Mouse (Mus musculus) neural tube, embryonic 15.5 days (tissue): ENCODE measurements around the gene Ccdc184. TPM values are rescaled to one million over a fixed set of nuclear protein-coding genes. Genes with fewer than 3 reads are reported as not detected.

ENCODE experiments used
- ATAC-seq: fragments of 200-750 bp; cut with Nextera tagmentation; 2 replicates; pipeline ENCODE4 v1.8.0; 2017; ENCODE audit warnings: mild to moderate bottlenecking, moderate TSS enrichment, moderate library complexity; ENCODE audit not compliant: low FRiP score
- H3K27ac ChIP-seq: fragments of 300-500 bp; sonication (generic); replicated peaks from 2 replicates; pipeline ENCODE4 v1.5.1; 2015; ENCODE audit warnings: mild to moderate bottlenecking, inconsistent platforms
- H3K27me3 ChIP-seq: fragments of 300-500 bp; sonication (generic); replicated peaks from 2 replicates; pipeline ENCODE4 v1.6.1; 2015; ENCODE audit warnings: inconsistent platforms
- H3K36me3 ChIP-seq: fragments of 300-500 bp; sonication (generic); 2 replicates; pipeline ENCODE4 v1.6.1; 2015; ENCODE audit warnings: inconsistent platforms
- H3K4me1 ChIP-seq: fragments of 300-500 bp; sonication (generic); 2 replicates; pipeline ENCODE4 v1.6.1; 2015; ENCODE audit warnings: inconsistent platforms
- H3K4me2 ChIP-seq: fragments of 300-500 bp; sonication (generic); 2 replicates; pipeline ENCODE4 v1.6.1; 2015; ENCODE audit warnings: inconsistent platforms, mild to moderate bottlenecking, moderate library complexity
- H3K4me3 ChIP-seq: fragments of 300-500 bp; sonication (generic); replicated peaks from 2 replicates; pipeline ENCODE4 v1.5.1; 2015; ENCODE audit warnings: mild to moderate bottlenecking, inconsistent platforms
- H3K9ac ChIP-seq: fragments of 300-500 bp; sonication (generic); replicated peaks from 2 replicates; pipeline ENCODE4 v1.6.1; 2015; ENCODE audit warnings: mild to moderate bottlenecking, inconsistent platforms
- H3K9me3 ChIP-seq: fragments of 300-500 bp; sonication (generic); replicated peaks from 2 replicates; pipeline ENCODE4 v1.6.1; 2016; ENCODE audit warnings: inconsistent platforms
- WGBS: fragments of 180-500 bp; shearing (Covaris S2); methylation state at CpG from one replicate; pipeline ENCODE4 v1.1.7; 2015; ENCODE audit warnings: mixed read lengths; 5-methylcytosine and 5-hydroxymethylcytosine counted together
- polyA plus RNA-seq: library from polyadenylated mRNA; unstranded; fragments of >200 nt; fragmentation: Nextera tagmentation; extraction: Ambion mirVana; gene quantifications from 2 replicates; pipeline ENCODE4 v1.2.1, GENCODE M21; 2015

Ccdc184 gene
- polyA plus RNA-seq, 1 experiment from 2014 or later = 116 TPM

DNA sequence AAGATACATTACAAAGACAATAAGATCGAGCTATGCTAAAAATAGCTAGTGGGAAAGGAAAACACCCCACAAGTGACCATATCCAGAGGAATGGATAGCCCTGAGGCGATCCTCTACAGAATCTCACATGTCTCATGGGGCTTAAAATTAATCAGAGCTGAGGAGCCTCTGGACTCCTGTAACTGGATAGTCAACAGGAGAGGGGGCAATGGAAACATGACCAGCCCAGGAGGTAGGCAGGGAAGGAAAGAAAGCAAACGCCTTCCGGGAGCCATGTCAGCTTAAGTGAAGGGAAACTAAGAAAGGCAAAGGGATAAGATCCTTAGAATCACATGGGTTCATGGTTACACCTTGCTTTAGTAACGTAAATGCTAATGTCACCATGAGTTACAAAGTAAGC is 26.1 kb upstream of the Ccdc184 start:
- no peak for ATAC-seq
- Histone ChIP-seq H3K36me3 (peaks cover 59% of the 10 kb centered on the region), H3K4me1 (peaks cover 11% of the 10 kb centered on the region), H3K27me3 (no peaks in the 10 kb centered on the region), H3K27ac (no peak overlapping the region), H3K9ac (no peak overlapping the region), H3K4me2 (no peak overlapping the region), H3K4me3 (no peak overlapping the region), H3K9me3 (no peaks in the 10 kb centered on the region)
- WGBS = 95% methylated on average over 5 of the region's 5 CpGs

DNA sequence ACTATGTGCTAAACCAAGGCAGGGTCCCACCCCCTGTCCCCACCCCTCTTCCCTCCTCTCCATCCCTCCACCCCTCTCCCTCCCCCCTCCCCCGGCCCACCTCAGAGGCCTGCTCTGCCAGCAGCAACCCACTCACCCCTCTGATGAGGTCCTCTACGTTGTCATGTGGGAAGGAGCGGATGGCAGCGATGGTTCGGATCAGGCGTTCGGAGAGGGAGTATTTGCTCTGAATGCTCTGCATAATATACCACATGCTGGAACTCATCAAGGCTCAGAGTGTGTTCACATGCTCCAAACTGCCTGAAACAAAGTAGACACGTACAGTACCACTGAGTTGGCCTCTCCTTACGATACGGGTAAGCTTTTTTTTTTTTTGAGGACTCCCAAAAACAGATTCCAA is 24.4 kb upstream of the Ccdc184 start:
- no peak for ATAC-seq
- H3K9me3 ChIP-seq = no peaks in the 10 kb centered on the region
- H3K27ac ChIP-seq = no peak overlapping the region
- H3K4me1 ChIP-seq = peaks cover 15% of the 10 kb centered on the region
- 87% methylated on average over 9 of the region's 10 CpGs for WGBS
- H3K4me2 ChIP-seq = no peak overlapping the region
- H3K9ac ChIP-seq = no peak overlapping the region
- H3K36me3 ChIP-seq = peaks cover 43% of the 10 kb centered on the region
- no peak overlapping the region for H3K4me3 ChIP-seq
- H3K27me3 ChIP-seq = no peaks in the 10 kb centered on the region

DNA sequence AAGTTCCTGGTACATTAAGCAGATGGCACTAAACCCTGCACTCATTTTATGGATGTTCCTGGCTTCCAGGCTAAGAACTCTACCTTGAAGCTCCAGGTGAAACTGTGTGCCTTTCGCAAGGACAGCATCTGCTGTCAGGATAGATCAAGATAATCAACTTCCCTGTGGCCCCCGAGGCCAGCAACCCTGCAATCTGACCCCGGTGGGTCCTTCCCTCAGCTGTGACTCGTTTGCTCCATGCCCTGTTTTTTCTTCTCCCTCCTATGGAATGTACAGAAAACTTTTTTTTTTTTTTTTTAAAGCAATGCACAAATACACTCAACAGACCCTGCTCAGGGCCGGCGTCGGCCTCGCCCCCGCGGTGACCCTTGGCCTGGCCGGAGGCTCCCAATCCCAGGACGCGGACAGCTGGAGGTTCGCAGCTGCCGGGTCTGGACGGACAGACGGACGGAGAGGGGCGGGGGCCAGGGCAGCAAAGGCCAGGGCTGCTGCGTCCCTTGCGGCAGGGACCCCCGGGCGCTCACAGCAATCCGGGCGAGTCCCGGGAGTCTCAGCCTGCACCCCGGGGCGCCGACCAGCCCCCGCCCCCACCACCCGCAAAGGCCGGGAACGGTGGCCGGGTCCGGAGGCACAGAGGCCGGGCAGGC is 22.0 kb upstream of the Ccdc184 start:
- H3K36me3 ChIP-seq = peaks cover 21% of the 10 kb centered on the region
- peak overlapping the region; percentile 96 for H3K9ac ChIP-seq
- no peaks in the 10 kb centered on the region for H3K9me3 ChIP-seq
- H3K27ac ChIP-seq = peak overlapping the region; percentile 77
- H3K4me3 ChIP-seq = peak overlapping the region; percentile 85
- 2% methylated on average over 32 of the region's 36 CpGs for WGBS
- ATAC-seq = peak; percentile 16
- no peaks in the 10 kb centered on the region for H3K27me3 ChIP-seq
- peaks cover 15% of the 10 kb centered on the region for H3K4me1 ChIP-seq
- peak overlapping the region; percentile 84 for H3K4me2 ChIP-seq

- peak; percentile 97 for ATAC-seq
- Histone ChIP-seq H3K4me3 (peak overlapping the region; percentile 85), H3K4me1 (peaks cover 15% of the 10 kb centered on the region), H3K4me2 (peak overlapping the region; percentile 84), H3K9ac (peak overlapping the region; percentile 96), H3K36me3 (peaks cover 14% of the 10 kb centered on the region), H3K27ac (peak overlapping the region; percentile 77), H3K9me3 (no peaks in the 10 kb centered on the region), H3K27me3 (no peaks in the 10 kb centered on the region)
- 1% methylated on average over 38 of the region's 38 CpGs for WGBS
Measured at GRCm38 (mm10) chr15:98145559-98146181, 21.3 kb upstream of the Ccdc184 start.

DNA sequence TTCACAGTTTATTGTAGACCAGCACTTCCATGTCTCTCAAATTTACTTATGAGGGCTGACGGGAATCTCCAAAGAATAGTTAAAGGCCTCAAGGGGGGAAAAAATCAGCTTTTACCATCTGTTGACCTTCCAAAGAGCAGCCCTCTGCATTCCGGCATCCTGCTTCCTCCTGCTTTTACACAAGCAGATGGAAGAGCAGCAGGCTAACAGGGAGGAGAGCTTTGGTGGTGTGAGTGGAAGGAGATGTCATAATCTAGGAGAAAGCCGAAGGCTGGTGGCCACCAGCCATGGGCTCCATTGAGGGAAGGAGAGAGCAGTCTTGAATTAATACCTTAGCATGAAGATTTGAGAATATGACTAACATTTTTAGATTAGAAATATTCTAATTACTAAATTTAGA is 18.6 kb upstream of the Ccdc184 start:
- no peaks in the 10 kb centered on the region for H3K27me3 ChIP-seq
- 89% methylated on average over 3 of the region's 3 CpGs for WGBS
- H3K4me1 ChIP-seq = peaks cover 13% of the 10 kb centered on the region
- no peak overlapping the region for H3K9ac ChIP-seq
- no peaks in the 10 kb centered on the region for H3K36me3 ChIP-seq
- H3K27ac ChIP-seq = no peak overlapping the region
- H3K4me2 ChIP-seq = no peak overlapping the region
- H3K9me3 ChIP-seq = no peaks in the 10 kb centered on the region
- no peak overlapping the region for H3K4me3 ChIP-seq
- no peak for ATAC-seq

- H3K27me3 ChIP-seq = no peaks in the 10 kb centered on the region
- H3K4me1 ChIP-seq = peaks cover 13% of the 10 kb centered on the region
- H3K9ac ChIP-seq = no peak overlapping the region
- H3K36me3 ChIP-seq = no peaks in the 10 kb centered on the region
- 85% methylated on average over 10 of the region's 10 CpGs for WGBS
- no peak overlapping the region for H3K4me2 ChIP-seq
- no peak overlapping the region for H3K4me3 ChIP-seq
- no peaks in the 10 kb centered on the region for H3K9me3 ChIP-seq
- H3K27ac ChIP-seq = no peak overlapping the region
- no peak for ATAC-seq
Measured at GRCm38 (mm10) chr15:98149166-98149602, 17.8 kb upstream of the Ccdc184 start.

DNA sequence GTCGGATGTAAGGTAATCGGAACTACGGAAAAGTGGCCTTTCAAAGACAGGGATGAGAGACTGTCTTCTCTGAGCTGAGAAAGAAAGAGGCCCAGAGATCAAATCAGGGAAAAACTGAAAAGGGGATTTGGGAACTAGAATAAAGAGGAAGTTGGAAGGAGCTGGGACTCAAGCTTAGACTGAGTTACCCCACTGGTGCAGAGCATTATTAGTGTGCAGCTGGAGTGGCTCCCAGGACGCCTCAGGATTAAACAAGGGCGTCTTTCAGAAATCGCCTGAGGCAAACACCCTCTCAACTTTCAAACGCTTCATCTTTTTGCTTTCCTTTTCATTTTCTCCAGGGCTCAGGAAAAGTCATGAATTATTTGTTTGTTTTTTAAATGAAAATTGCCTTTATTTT is 14.0 kb upstream of the Ccdc184 start:
- H3K36me3 ChIP-seq = no peaks in the 10 kb centered on the region
- no peaks in the 10 kb centered on the region for H3K27me3 ChIP-seq
- no peaks in the 10 kb centered on the region for H3K9me3 ChIP-seq
- no peak overlapping the region for H3K9ac ChIP-seq
- no peak overlapping the region for H3K27ac ChIP-seq
- no peak overlapping the region for H3K4me2 ChIP-seq
- 71% methylated on average over 7 of the region's 7 CpGs for WGBS
- no peak for ATAC-seq
- H3K4me3 ChIP-seq = no peak overlapping the region
- no peaks in the 10 kb centered on the region for H3K4me1 ChIP-seq

DNA sequence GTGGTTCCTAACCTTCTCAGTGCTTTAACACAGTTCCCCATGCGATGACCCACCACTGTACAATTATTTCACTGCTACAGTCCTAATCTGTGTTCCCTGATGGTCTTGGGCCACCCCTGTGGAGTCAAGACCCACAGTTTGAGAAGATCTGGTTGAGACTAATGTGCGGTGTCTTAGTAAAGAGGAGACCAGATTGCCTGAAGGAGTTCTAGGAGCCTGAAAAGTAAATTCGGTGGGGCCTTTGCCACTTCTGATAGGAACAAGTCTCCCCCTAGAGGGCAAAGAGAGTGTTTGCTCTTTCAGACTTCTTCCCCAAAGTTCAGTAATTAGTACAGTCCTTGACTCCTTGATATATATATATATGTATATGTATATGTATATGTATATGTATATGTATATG is 13.3 kb upstream of the Ccdc184 start:
- Histone ChIP-seq H3K27me3 (no peaks in the 10 kb centered on the region), H3K4me2 (no peak overlapping the region), H3K4me1 (no peaks in the 10 kb centered on the region), H3K9ac (no peak overlapping the region), H3K9me3 (no peaks in the 10 kb centered on the region), H3K27ac (no peak overlapping the region), H3K36me3 (no peaks in the 10 kb centered on the region), H3K4me3 (no peak overlapping the region)
- WGBS = 34% methylated on average over 3 of the region's 3 CpGs
- no peak for ATAC-seq

GRCm38 (mm10) chr15:98154146-98154545 is 12.8 kb upstream of the Ccdc184 start:
- no peak overlapping the region for H3K9ac ChIP-seq
- H3K36me3 ChIP-seq = no peaks in the 10 kb centered on the region
- no peak overlapping the region for H3K4me3 ChIP-seq
- ATAC-seq = no peak
- 71% methylated on average over 4 of the region's 4 CpGs for WGBS
- no peaks in the 10 kb centered on the region for H3K9me3 ChIP-seq
- no peaks in the 10 kb centered on the region for H3K27me3 ChIP-seq
- H3K27ac ChIP-seq = no peak overlapping the region
- no peak overlapping the region for H3K4me2 ChIP-seq
- no peaks in the 10 kb centered on the region for H3K4me1 ChIP-seq

- no peaks in the 10 kb centered on the region for H3K36me3 ChIP-seq
- ATAC-seq = no peak
- WGBS = 81% methylated on average over 3 of the region's 3 CpGs
- no peak overlapping the region for H3K4me2 ChIP-seq
- no peaks in the 10 kb centered on the region for H3K27me3 ChIP-seq
- no peak overlapping the region for H3K27ac ChIP-seq
- no peak overlapping the region for H3K4me3 ChIP-seq
- H3K9ac ChIP-seq = no peak overlapping the region
- no peaks in the 10 kb centered on the region for H3K9me3 ChIP-seq
- no peaks in the 10 kb centered on the region for H3K4me1 ChIP-seq
Measured at GRCm38 (mm10) chr15:98154631-98155030, 12.3 kb upstream of the Ccdc184 start.

GRCm38 (mm10) chr15:98155272-98155671 is 11.7 kb upstream of the Ccdc184 start:
- WGBS = 94% methylated on average over 5 of the region's 5 CpGs
- Histone ChIP-seq H3K27ac (no peak overlapping the region), H3K4me2 (no peak overlapping the region), H3K9ac (no peak overlapping the region), H3K4me1 (no peaks in the 10 kb centered on the region), H3K36me3 (no peaks in the 10 kb centered on the region), H3K4me3 (no peak overlapping the region), H3K27me3 (no peaks in the 10 kb centered on the region), H3K9me3 (no peaks in the 10 kb centered on the region)
- ATAC-seq = no peak

DNA sequence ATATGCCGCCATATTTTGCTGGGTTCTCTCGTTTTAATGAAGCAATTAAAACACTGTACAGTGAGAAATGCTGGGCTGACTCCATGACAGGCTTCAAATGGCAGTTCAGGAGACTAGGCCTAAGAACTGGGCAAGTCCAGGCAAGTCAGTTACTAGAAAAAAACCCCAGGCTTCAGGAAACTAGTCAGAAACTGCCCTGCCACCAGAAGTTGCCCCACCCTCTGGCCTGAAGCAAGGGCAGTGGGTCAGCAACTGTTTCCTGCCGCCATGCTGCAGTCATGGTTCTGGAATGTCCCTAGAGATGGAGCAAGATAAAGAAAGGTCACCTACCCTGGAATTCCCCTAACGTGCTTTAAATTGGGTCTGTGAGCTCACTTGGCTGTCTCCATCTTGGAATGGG is 11.0 kb upstream of the Ccdc184 start:
- Histone ChIP-seq H3K4me1 (no peaks in the 10 kb centered on the region), H3K9me3 (no peaks in the 10 kb centered on the region), H3K27me3 (no peaks in the 10 kb centered on the region), H3K36me3 (no peaks in the 10 kb centered on the region), H3K4me2 (no peak overlapping the region), H3K27ac (no peak overlapping the region), H3K9ac (no peak overlapping the region), H3K4me3 (no peak overlapping the region)
- no peak for ATAC-seq
- 82% methylated on average over 4 of the region's 4 CpGs for WGBS
